Mouse (Mus musculus): ENCODE results near the gene Fancg. TPM values are rescaled to one million over a fixed set of nuclear protein-coding genes. Genes with fewer than 3 reads are reported as not detected.

Fancg gene
- total and polyA plus RNA-seq, 3 experiments, result 11.4 to 24.6 TPM; not detected in 1

- Histone ChIP-seq H3K9ac (ENCODE audit: control insufficient read depth, low read depth, low read length, poor library complexity, severe bottlenecking) (no peak overlapping the region), H3K4me3 (ENCODE audit: control insufficient read depth in 1 of 2, insufficient read depth in 1 of 2, low read depth in 2 of 2, low read length in 2 of 2) (no peak overlapping the region), H3K36me3 (ENCODE audit: control insufficient read depth in 1 of 2, insufficient read depth in 2 of 2, low read length in 2 of 2) (peaks cover 0 to 2% of the 10 kb centered on the region in 2 experiments; a peak in 3 of 4 replicates), H3K27ac (ENCODE audit: control insufficient read depth, low read depth, low read length) (no peak overlapping the region), H3K79me2 (ENCODE audit: control insufficient read depth, insufficient read depth, low read length, poor library complexity) (no peaks in the 10 kb centered on the region; the same call in 1 of the 2 replicates), H3K9me3 (replicated peaks; ENCODE audit: insufficient read depth, low read length) (no peaks in the 10 kb centered on the region), H3K27me3 (ENCODE audit: control insufficient read depth in 1 of 2, insufficient read depth in 2 of 2, low read length in 2 of 2) (no peaks in the 10 kb centered on the region), H3K4me1 (ENCODE audit: control insufficient read depth in 1 of 2, insufficient read depth in 2 of 2, low read length in 2 of 2) (no peaks in the 10 kb centered on the region)
- TF ChIP-seq EP300 (IDR thresholded peaks at IDR 0.05; ENCODE audit: low read depth in 1 of 2, low read length in 2 of 2) (no peak), HCFC1 (IDR thresholded peaks at IDR 0.05; ENCODE audit: low read depth, low read length) (no peak), MAZ (IDR thresholded peaks at IDR 0.05; ENCODE audit: low read depth, low read length) (no peak), CTCF (IDR thresholded peaks at IDR 0.05 in 2 of 3, conservative IDR thresholded peaks at IDR 0.05 in 1 of 3; ENCODE audit: control insufficient read depth in 1 of 3, insufficient read depth in 1 of 3, low read depth in 2 of 3, low read length in 3 of 3, poor library complexity in 1 of 3, severe bottlenecking in 1 of 3) (no peak), RCOR1 (IDR thresholded peaks at IDR 0.05; ENCODE audit: low read depth, low read length) (no peak)
- DNase-seq (ENCODE audit: low read depth, low spot score), result no peak
Measured at GRCm38 (mm10) chr4:43019176-43019575, 8.9 kb upstream of the Fancg start.

- Histone ChIP-seq H3K9ac (ENCODE audit: control insufficient read depth, low read depth, low read length, poor library complexity, severe bottlenecking) (no peak overlapping the region), H3K9me3 (replicated peaks; ENCODE audit: insufficient read depth, low read length) (no peaks in the 10 kb centered on the region), H3K27ac (ENCODE audit: control insufficient read depth, low read depth, low read length) (no peak overlapping the region), H3K36me3 (ENCODE audit: control insufficient read depth in 1 of 2, insufficient read depth in 2 of 2, low read length in 2 of 2) (peaks cover 0 to 2% of the 10 kb centered on the region in 2 experiments; a peak in 2 of 4 replicates), H3K4me1 (ENCODE audit: control insufficient read depth in 1 of 2, insufficient read depth in 2 of 2, low read length in 2 of 2) (no peaks in the 10 kb centered on the region), H3K27me3 (ENCODE audit: control insufficient read depth in 1 of 2, insufficient read depth in 2 of 2, low read length in 2 of 2) (no peaks in the 10 kb centered on the region), H3K79me2 (ENCODE audit: control insufficient read depth, insufficient read depth, low read length, poor library complexity) (no peaks in the 10 kb centered on the region), H3K4me3 (ENCODE audit: control insufficient read depth in 1 of 2, insufficient read depth in 1 of 2, low read depth in 2 of 2, low read length in 2 of 2) (no peak overlapping the region)
- TF ChIP-seq RCOR1 (IDR thresholded peaks at IDR 0.05; ENCODE audit: low read depth, low read length), result no peak
- TF ChIP-seq TCF12 (IDR thresholded peaks at IDR 0.05; ENCODE audit: low read depth, low read length), result no peak
- no peak for TF ChIP-seq E2F4 (IDR thresholded peaks at IDR 0.05; ENCODE audit: borderline replicate concordance, low read depth, low read length)
- no peak for TF ChIP-seq MXI1 (IDR thresholded peaks at IDR 0.05; ENCODE audit: low read depth, low read length)
- no peak for TF ChIP-seq BHLHE40 (IDR thresholded peaks at IDR 0.05; ENCODE audit: borderline replicate concordance, low read depth, low read length)
- no peak for TF ChIP-seq ZNF384 (IDR thresholded peaks at IDR 0.05; ENCODE audit: low read depth, low read length)
- TF ChIP-seq POLR2AphosphoS5 (IDR thresholded peaks at IDR 0.05; ENCODE audit: borderline replicate concordance, low read depth, low read length), result no peak
- no peak for TF ChIP-seq KAT2A (conservative IDR thresholded peaks at IDR 0.05; ENCODE audit: low read depth, low read length)
- TF ChIP-seq MAZ (IDR thresholded peaks at IDR 0.05; ENCODE audit: low read depth, low read length), result no peak
- no peak for DNase-seq (ENCODE audit: low read depth, low spot score)
Measured at GRCm38 (mm10) chr4:43018156-43018555, 7.8 kb upstream of the Fancg start.

GRCm38 (mm10) chr4:43012091-43012490, 1.8 kb upstream of the Fancg start:
- H3K4me1 ChIP-seq (ENCODE audit: control insufficient read depth in 1 of 2, insufficient read depth in 2 of 2, low read length in 2 of 2), result peaks cover 3 to 11% of the 10 kb centered on the region in 2 experiments; a peak in 3 of 4 replicates
- H3K27ac ChIP-seq (ENCODE audit: control insufficient read depth, low read depth, low read length), result no peak overlapping the region
- no peak for TF ChIP-seq SMC3 (IDR thresholded peaks at IDR 0.05; ENCODE audit: low read depth, low read length)
- H3K4me3 ChIP-seq (ENCODE audit: control insufficient read depth in 1 of 2, insufficient read depth in 1 of 2, low read depth in 2 of 2, low read length in 2 of 2), result no peak overlapping the region
- H3K27me3 ChIP-seq (ENCODE audit: control insufficient read depth in 1 of 2, insufficient read depth in 2 of 2, low read length in 2 of 2), result no peaks in the 10 kb centered on the region
- DNase-seq (ENCODE audit: low read depth, low spot score), result no peak
- H3K9ac ChIP-seq (ENCODE audit: control insufficient read depth, low read depth, low read length, poor library complexity, severe bottlenecking), result no peak overlapping the region
- peaks cover 1% of the 10 kb centered on the region; the same call in 1 of the 2 replicates for H3K79me2 ChIP-seq (ENCODE audit: control insufficient read depth, insufficient read depth, low read length, poor library complexity)
- peaks cover 0 to 3% of the 10 kb centered on the region in 2 experiments; a peak in 1 of 4 replicates for H3K36me3 ChIP-seq (ENCODE audit: control insufficient read depth in 1 of 2, insufficient read depth in 2 of 2, low read length in 2 of 2)
- H3K9me3 ChIP-seq (replicated peaks; ENCODE audit: insufficient read depth, low read length), result no peaks in the 10 kb centered on the region
